Mouse (Mus musculus) heart, embryonic 13.5 days (tissue): ENCODE data around the gene Mcm2. TPM values are rescaled to one million over a fixed set of nuclear protein-coding genes. Genes with fewer than 3 reads are reported as not detected.
A peak's percentile ranks its signal among the peaks of the same experiment; 100 is the strongest.

Source experiments
- ATAC-seq: fragments of 200-750 bp; cut with Nextera tagmentation; 2 replicates; pipeline ENCODE4 v1.8.0; 2017; ENCODE audit warnings: moderate TSS enrichment; ENCODE audit not compliant: insufficient number of reproducible peaks, low FRiP score, low TSS enrichment; ENCODE audit errors: extremely low read depth
- H3K27ac ChIP-seq: fragments of 300-500 bp; sonication (generic); replicated peaks from 2 replicates; pipeline ENCODE4 v1.5.1; 2015; ENCODE audit warnings: moderate library complexity, mild to moderate bottlenecking, inconsistent platforms
- H3K27me3 ChIP-seq: fragments of 300-500 bp; sonication (generic); replicated peaks from 2 replicates; pipeline ENCODE4 v1.6.1; 2015; ENCODE audit warnings: mild to moderate bottlenecking, inconsistent platforms
- H3K36me3 ChIP-seq: fragments of 300-500 bp; sonication (generic); 2 replicates; pipeline ENCODE4 v1.6.1; 2015; ENCODE audit warnings: mild to moderate bottlenecking, inconsistent platforms
- H3K4me1 ChIP-seq: fragments of 300-500 bp; sonication (generic); 2 replicates; pipeline ENCODE4 v1.6.1; 2015; ENCODE audit warnings: inconsistent platforms
- H3K4me2 ChIP-seq: fragments of 300-500 bp; sonication (generic); 2 replicates; pipeline ENCODE4 v1.6.1; 2015; ENCODE audit warnings: inconsistent platforms, mild to moderate bottlenecking, moderate library complexity
- H3K4me3 ChIP-seq: fragments of 300-500 bp; sonication (generic); 2 replicates; pipeline ENCODE4 v1.5.1; 2015; ENCODE audit warnings: moderate library complexity, mild to moderate bottlenecking, inconsistent platforms
- H3K9ac ChIP-seq: fragments of 300-500 bp; sonication (generic); 2 replicates; pipeline ENCODE4 v1.6.1; 2015; ENCODE audit warnings: inconsistent platforms, mild to moderate bottlenecking, moderate library complexity
- H3K9me3 ChIP-seq: fragments of 300-500 bp; sonication (generic); 2 replicates; pipeline ENCODE4 v1.6.1; 2016; ENCODE audit warnings: inconsistent platforms
- WGBS: fragments of 180-500 bp; shearing (Covaris S2); methylation state at CpG from one replicate; pipeline ENCODE4 v1.1.7; 2015; ENCODE audit warnings: mixed read lengths; 5-methylcytosine and 5-hydroxymethylcytosine counted together
- polyA plus RNA-seq: library from polyadenylated mRNA; unstranded; fragments of >200 nt; fragmentation: Nextera tagmentation; extraction: Ambion mirVana; gene quantifications from 2 replicates; pipeline ENCODE4 v1.2.1, GENCODE M21; 2015

The Mcm2 gene
- polyA plus RNA-seq, result 98.1 and 98.3 TPM in 2 replicates

DNA sequence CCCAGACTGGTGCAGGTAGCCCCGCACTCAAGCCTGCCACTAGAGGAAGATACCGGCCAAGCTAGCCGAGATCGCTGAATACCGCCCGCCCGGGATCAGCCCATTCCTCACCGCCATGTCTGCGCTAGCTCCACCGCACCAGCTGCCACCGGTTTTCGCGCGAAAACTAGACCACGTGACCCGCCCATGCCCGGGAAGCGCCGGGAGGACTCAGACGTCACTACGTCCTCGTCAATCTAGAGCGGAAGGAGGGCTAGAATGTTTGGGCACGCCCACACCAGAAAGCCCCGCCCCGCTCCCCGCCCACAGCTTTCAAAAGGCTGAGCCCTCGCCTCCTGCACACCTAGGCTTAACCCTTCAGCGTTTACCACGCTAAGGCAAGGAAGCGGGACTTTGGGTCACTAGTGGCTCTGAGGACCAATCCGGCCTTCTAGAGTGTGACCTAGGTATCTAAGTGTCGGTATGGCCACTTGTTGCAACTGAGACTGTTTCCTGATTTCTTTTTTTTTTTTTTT, at the start of gene Mcm2:
TSS of gene Mcm2 (minus strand) at position 247 of the 515 bp plus-strand sequence.
- Histone ChIP-seq H3K4me1 (peaks cover 52% of the 10 kb centered on the region), H3K9ac (peak within 1 kb of the TSS; percentile 95), H3K4me3 (peak within 1 kb of the TSS; percentile 85), H3K4me2 (peak within 1 kb of the TSS; percentile 92), H3K36me3 (peaks cover 35% of the 10 kb centered on the region), H3K9me3 (no peaks in the 10 kb centered on the region), H3K27me3 (no peaks in the 10 kb centered on the region), H3K27ac (peak within 1 kb of the TSS; percentile 84)
- under 1% methylated on average over 33 of the region's 33 CpGs for WGBS
- ATAC-seq, result peak; percentile 59

DNA sequence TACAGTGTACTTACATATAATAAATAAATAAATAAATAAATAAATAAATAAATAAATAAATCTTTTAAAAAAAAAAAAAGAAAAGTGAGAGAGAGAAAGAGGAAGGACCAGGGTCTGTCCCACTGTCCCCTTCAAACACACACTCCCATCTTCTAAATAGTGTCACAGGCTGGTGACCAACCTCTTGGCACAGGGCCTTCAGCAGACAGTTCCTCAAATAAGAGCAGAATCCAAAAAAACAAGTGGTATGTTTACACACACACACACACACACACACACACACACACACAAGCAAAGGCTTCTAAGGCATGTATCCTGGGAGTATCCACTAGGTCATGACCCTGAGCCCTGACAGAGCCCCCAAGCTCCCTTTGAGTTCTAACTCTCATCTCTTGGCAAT, 49.2 kb upstream of the Mcm2 start:
- Histone ChIP-seq H3K9ac (no peak overlapping the region), H3K27me3 (no peaks in the 10 kb centered on the region), H3K36me3 (no peaks in the 10 kb centered on the region), H3K4me2 (no peak overlapping the region), H3K4me3 (no peak overlapping the region), H3K9me3 (no peaks in the 10 kb centered on the region), H3K27ac (no peak overlapping the region), H3K4me1 (peaks cover 13% of the 10 kb centered on the region)
- ATAC-seq, result no peak

DNA sequence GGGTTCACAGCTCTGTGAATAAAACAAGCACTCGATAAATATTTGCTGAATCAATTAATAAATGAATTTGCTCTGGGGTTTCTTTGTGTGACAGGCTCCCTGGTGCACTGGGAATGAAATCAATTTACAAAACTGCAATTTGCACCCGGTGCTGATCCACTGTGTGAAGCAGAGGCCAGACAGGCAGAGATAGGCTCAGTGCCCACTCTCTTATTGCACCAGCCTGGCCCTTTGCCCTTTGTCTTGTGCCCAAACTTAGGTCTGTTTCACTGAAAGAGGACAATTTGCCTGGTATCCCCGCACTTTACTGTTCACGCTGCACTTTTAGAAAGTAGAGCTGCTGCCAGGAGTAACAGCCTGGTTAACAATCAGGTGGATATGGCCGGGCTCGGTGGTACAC, 47.9 kb upstream of the Mcm2 start:
- 76% methylated on average over 6 of the region's 6 CpGs for WGBS
- no peak overlapping the region for H3K9ac ChIP-seq

DNA sequence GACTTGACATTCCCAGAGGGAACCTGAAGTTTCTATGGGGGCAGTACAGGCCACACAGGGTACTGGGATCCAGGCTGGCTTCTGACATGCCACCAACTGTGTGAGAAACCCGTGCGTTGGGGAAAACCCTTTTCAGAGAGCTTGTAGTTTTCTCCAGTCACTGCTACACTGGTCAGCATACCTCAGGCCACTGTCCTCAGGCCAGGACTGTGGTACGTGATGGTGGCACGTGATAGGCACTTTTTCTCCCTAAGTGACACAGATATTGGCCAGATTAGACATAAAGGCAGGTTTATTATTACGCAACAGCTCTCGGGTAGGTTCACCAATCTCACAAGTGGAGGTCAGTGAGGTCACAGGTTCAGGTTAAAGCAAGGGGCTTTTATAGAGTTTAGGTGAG, 45.1 kb upstream of the Mcm2 start:
- Histone ChIP-seq H3K36me3 (no peaks in the 10 kb centered on the region), H3K9me3 (no peaks in the 10 kb centered on the region), H3K4me3 (no peak overlapping the region), H3K9ac (no peak overlapping the region), H3K27me3 (no peaks in the 10 kb centered on the region), H3K27ac (no peak overlapping the region), H3K4me2 (no peak overlapping the region), H3K4me1 (peaks cover 54% of the 10 kb centered on the region)
- ATAC-seq, result no peak
- WGBS, result 70% methylated on average over 6 of the region's 6 CpGs

More for the DNA sequence above, 47.9 kb upstream of the Mcm2 start:
- H3K9me3 ChIP-seq, result no peaks in the 10 kb centered on the region
- H3K4me2 ChIP-seq, result no peak overlapping the region
- H3K4me1 ChIP-seq, result peaks cover 27% of the 10 kb centered on the region
- H3K27me3 ChIP-seq, result no peaks in the 10 kb centered on the region
- no peak for ATAC-seq
- no peak overlapping the region for H3K4me3 ChIP-seq
- H3K27ac ChIP-seq, result no peak overlapping the region
- H3K36me3 ChIP-seq, result no peaks in the 10 kb centered on the region

GRCm38 (mm10) chr6:88942595-88942994, 44.0 kb upstream of the Mcm2 start:
- no peak for ATAC-seq
- H3K36me3 ChIP-seq, result no peaks in the 10 kb centered on the region
- H3K27ac ChIP-seq, result peak overlapping the region; percentile 94
- WGBS, result 56% methylated on average over 8 of the region's 8 CpGs
- no peaks in the 10 kb centered on the region for H3K27me3 ChIP-seq
- H3K4me3 ChIP-seq, result no peak overlapping the region
- no peaks in the 10 kb centered on the region for H3K9me3 ChIP-seq
- no peak overlapping the region for H3K4me2 ChIP-seq
- 0 out of 2 replicates have a peak overlapping the region, but pooled peaks have one; percentile 37 for H3K9ac ChIP-seq
- H3K4me1 ChIP-seq, result peaks cover 65% of the 10 kb centered on the region

DNA sequence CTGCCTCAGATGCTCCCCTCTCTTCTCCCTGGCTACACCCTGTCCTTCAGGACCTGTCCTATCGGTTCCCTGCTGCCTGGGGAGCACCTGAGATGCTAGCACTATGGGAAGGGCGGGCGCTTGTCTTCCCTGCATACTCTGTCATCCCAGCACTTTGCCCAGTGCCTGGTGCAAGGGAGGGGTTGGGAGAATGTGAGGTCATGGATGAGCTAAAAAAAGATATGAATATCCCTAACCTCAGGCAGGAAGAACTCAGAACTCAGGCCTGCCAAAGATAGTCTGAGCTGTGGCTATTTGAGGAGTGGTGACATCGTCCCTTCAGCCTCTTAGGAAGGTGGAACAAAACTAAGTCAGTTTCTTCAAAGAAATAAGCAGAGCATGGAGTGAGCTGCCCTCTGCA, 43.0 kb upstream of the Mcm2 start:
- no peaks in the 10 kb centered on the region for H3K9me3 ChIP-seq
- 36% methylated on average over 4 of the region's 4 CpGs for WGBS
- no peaks in the 10 kb centered on the region for H3K36me3 ChIP-seq
- H3K4me3 ChIP-seq, result no peak overlapping the region
- ATAC-seq, result peak; percentile 45; the same call in 1 of the 2 replicates
- peak overlapping the region; percentile 26; the same call in 1 of the 2 replicates for H3K4me2 ChIP-seq
- peaks cover 70% of the 10 kb centered on the region for H3K4me1 ChIP-seq
- H3K27me3 ChIP-seq, result no peaks in the 10 kb centered on the region
- peak overlapping the region; percentile 76 for H3K9ac ChIP-seq
- H3K27ac ChIP-seq, result peak overlapping the region; percentile 94

- Histone ChIP-seq H3K4me3 (no peak overlapping the region; the same call in 1 of the 2 replicates), H3K4me2 (peak overlapping the region; percentile 49), H3K27ac (peak overlapping the region; percentile 94), H3K36me3 (no peaks in the 10 kb centered on the region), H3K4me1 (peaks cover 80% of the 10 kb centered on the region), H3K9ac (peak overlapping the region; percentile 76), H3K27me3 (no peaks in the 10 kb centered on the region), H3K9me3 (no peaks in the 10 kb centered on the region)
- ATAC-seq, result no peak; the same call in 1 of the 2 replicates
- WGBS, result 70% methylated on average over 9 of the region's 9 CpGs
These were observed 41.7 kb upstream of the Mcm2 start for GRCm38 (mm10) chr6:88940090-88940916.

DNA sequence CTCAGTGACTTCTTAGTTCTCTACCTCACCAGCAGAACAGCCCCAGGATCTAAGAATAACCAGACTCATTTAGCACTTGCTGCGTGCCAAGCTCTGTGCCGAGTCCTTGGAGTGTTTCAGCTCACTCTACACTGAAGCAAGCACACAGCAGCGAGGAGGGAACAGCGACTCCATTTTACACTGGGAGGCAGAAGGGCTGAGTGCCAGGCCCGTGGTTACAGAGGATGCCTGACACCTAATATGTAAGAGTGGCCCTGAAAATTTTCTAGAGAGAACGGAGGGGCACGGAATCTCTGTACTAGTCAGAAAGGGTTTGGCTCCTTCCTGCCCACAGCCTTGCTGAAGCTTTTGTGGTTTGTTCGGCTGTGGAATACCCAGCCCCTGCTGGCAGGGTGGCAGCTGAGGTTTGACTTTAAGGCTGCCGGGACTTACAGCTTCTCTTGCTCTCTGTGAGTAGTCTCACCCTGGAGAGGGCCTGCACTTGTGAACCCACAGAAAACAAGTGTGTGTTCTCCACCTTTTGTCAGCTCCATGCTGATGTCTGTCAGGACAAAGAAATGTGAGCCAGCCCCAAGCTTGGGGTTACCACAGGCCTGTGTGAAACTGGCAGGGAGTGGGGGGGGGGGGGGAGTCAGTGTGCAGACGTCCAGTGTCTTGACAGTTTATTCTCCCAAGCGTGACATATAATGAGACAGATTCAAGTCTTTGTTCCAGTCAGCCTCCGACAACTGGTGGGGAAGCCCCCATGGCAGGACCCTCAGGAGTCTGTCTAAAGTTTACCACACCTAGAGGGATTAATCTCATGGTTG, 40.9 kb upstream of the Mcm2 start:
- Histone ChIP-seq H3K36me3 (no peaks in the 10 kb centered on the region), H3K4me3 (peak overlapping the region; percentile 10; the same call in 1 of the 2 replicates), H3K9ac (peak overlapping the region; percentile 76), H3K27me3 (no peaks in the 10 kb centered on the region), H3K9me3 (no peaks in the 10 kb centered on the region), H3K4me2 (peak overlapping the region; percentile 49), H3K27ac (peak overlapping the region; percentile 94), H3K4me1 (peaks cover 88% of the 10 kb centered on the region)
- 36% methylated on average over 12 of the region's 12 CpGs for WGBS
- no peak for ATAC-seq

DNA sequence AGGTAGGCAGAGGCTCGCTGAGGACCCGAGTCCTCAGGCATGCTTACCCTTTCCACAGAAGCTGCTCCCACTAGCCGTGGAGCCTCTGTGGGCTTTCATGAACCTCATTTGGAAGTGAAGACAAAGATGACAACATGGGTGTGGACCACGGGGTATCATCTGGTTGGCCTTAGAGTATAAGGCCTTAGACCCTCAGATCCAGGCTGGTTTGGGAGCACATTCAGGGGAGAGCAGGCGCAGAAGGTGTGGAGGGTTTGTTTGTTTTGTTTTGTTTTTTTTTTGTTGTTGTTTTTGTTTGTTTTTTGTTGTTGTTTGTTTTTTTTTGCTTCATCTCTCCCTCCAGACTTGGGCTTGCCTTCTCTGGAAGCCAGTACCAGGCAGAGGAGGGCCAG, 40.1 kb upstream of the Mcm2 start:
- Histone ChIP-seq H3K9ac (no peak overlapping the region; the same call in 1 of the 2 replicates), H3K4me1 (peaks cover 93% of the 10 kb centered on the region), H3K36me3 (no peaks in the 10 kb centered on the region), H3K9me3 (no peaks in the 10 kb centered on the region), H3K4me2 (no peak overlapping the region), H3K27ac (peak overlapping the region; percentile 94), H3K4me3 (no peak overlapping the region), H3K27me3 (peaks cover 6% of the 10 kb centered on the region; the same call in 1 of the 2 replicates)
- ATAC-seq, result no peak
- WGBS, result 49% methylated on average over 5 of the region's 5 CpGs

- no peak for ATAC-seq
- Histone ChIP-seq H3K4me2 (no peak overlapping the region), H3K9me3 (no peaks in the 10 kb centered on the region), H3K36me3 (no peaks in the 10 kb centered on the region), H3K4me1 (peaks cover 93% of the 10 kb centered on the region), H3K9ac (peak overlapping the region; percentile 52; the same call in 1 of the 2 replicates), H3K4me3 (no peak overlapping the region), H3K27ac (peak overlapping the region; percentile 94), H3K27me3 (peaks cover 11% of the 10 kb centered on the region; the same call in 1 of the 2 replicates)
- 47% methylated on average over 4 of the region's 4 CpGs for WGBS
These were observed 39.5 kb upstream of the Mcm2 start for GRCm38 (mm10) chr6:88937971-88938663.

DNA sequence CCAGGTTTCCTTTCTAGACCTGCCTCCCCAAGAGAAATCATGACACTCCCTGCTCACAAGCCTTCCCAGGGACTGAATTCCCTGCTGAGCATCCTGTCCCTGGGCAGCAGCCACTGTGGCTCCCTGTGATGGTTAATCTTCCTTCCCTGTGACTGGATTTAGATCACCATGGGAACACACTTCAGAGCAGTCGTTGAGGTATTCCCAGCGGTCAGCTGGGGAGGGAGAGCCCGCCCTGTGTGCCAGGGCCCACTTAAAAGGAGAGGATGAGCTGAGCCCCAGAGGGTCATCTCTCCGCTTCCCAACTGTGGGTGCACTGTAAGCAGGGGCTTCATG, 38.6 kb upstream of the Mcm2 start:
- no peak for ATAC-seq
- WGBS, result 41% methylated on average over 4 of the region's 4 CpGs
- H3K9ac ChIP-seq, result no peak overlapping the region
- no peak overlapping the region for H3K4me2 ChIP-seq
- no peak overlapping the region for H3K4me3 ChIP-seq
- no peaks in the 10 kb centered on the region for H3K36me3 ChIP-seq
- peaks cover 18% of the 10 kb centered on the region; the same call in 1 of the 2 replicates for H3K27me3 ChIP-seq
- H3K4me1 ChIP-seq, result peaks cover 85% of the 10 kb centered on the region
- no peaks in the 10 kb centered on the region for H3K9me3 ChIP-seq
- no peak overlapping the region for H3K27ac ChIP-seq
